Mouse (Mus musculus) kidney, adult 11 months (tissue): Measurements from ENCODE around the gene Lrrc74a.

Experiments
- DNase-seq: peaks from one replicate; pipeline ENCODE4 v3.0.0; 2022

Lrrc74a gene

GRCm38 (mm10) chr12:86806923-86807794, 73.0 kb downstream of the Lrrc74a start:
- no peak for DNase-seq

- DNase-seq = no peak
These were observed 73.6 kb downstream of the Lrrc74a start for GRCm38 (mm10) chr12:86807795-86808128.

- DNase-seq = no peak
These were observed 74.7 kb downstream of the Lrrc74a start for GRCm38 (mm10) chr12:86808856-86809255.

- no peak for DNase-seq
These were observed 75.9 kb downstream of the Lrrc74a start for GRCm38 (mm10) chr12:86810040-86810439.

- no peak for DNase-seq
These were observed 76.7 kb downstream of the Lrrc74a start for GRCm38 (mm10) chr12:86810725-86811444.

- no peak for DNase-seq
These were observed 78.6 kb downstream of the Lrrc74a start for GRCm38 (mm10) chr12:86812782-86813181.
